Mouse (Mus musculus) thymus, adult 2 months (tissue): ENCODE results near the gene Zmym1. TPM values are rescaled to one million over a fixed set of nuclear protein-coding genes. Genes with fewer than 3 reads are reported as not detected.
"Not testable (repeated sequence)": the region's sequence is repeated elsewhere in the genome, so short reads cannot be mapped to it uniquely, and the experiment has no call there.

Source experiments
- DNase-seq: peaks from one replicate; pipeline ENCODE4 v3.0.0; 2021
- H3K27ac ChIP-seq: fragments of 200-500 bp; 2 replicates; pipeline ENCODE4 v1.5.1; 2012; ENCODE audit warnings: low read length, control low read depth; ENCODE audit not compliant: control insufficient read depth, insufficient read depth
- H3K27me3 ChIP-seq: fragments of 200-500 bp; 2 replicates; pipeline ENCODE4 v1.6.1; 2012; ENCODE audit warnings: mild to moderate bottlenecking, low read length, moderate library complexity, mixed read lengths; ENCODE audit not compliant: control insufficient read depth, insufficient read depth
- H3K36me3 ChIP-seq: fragments of 200-500 bp; 2 replicates; pipeline ENCODE4 v1.6.1; 2012; ENCODE audit warnings: mild to moderate bottlenecking, low read length, moderate library complexity; ENCODE audit not compliant: control insufficient read depth, insufficient read depth
- H3K4me1 ChIP-seq: fragments of 200-500 bp; replicated peaks from 2 replicates; pipeline ENCODE4 v1.6.1; 2012; ENCODE audit warnings: low read length; ENCODE audit not compliant: control insufficient read depth, insufficient read depth
- H3K4me3 ChIP-seq: fragments of 200-500 bp; 2 replicates; pipeline ENCODE4 v1.5.1; 2012; ENCODE audit warnings: mild to moderate bottlenecking, low read length, control low read depth, moderate library complexity; ENCODE audit not compliant: control insufficient read depth, insufficient read depth
- CTCF ChIP-seq: fragments of 200-500 bp; IDR thresholded peaks from 2 replicates; pipeline ENCODE4 v1.5.1; 2012; ENCODE audit warnings: mild to moderate bottlenecking, control low read depth, low read length, moderate library complexity, borderline replicate concordance; ENCODE audit not compliant: control insufficient read depth, poor library complexity, insufficient read depth; ENCODE audit errors: extremely low read depth
- POLR2A ChIP-seq: fragments of 200-500 bp; IDR thresholded peaks from 2 replicates; pipeline ENCODE4 v1.6.1; 2012; ENCODE audit warnings: mild to moderate bottlenecking, low read length, control low read depth, moderate library complexity; ENCODE audit not compliant: control insufficient read depth, poor library complexity, insufficient read depth; ENCODE audit errors: extremely low read depth
- WGBS: fragments of 180-500 bp; shearing (Covaris S2); methylation state at CpG from one replicate; pipeline ENCODE4 v1.1.7; 2018; 5-methylcytosine and 5-hydroxymethylcytosine counted together
- polyA plus RNA-seq: library from polyadenylated mRNA; depleted of rRNA; stranded (reverse); fragments of >200 nt; gene quantifications from 2 replicates; pipeline ENCODE4 v1.2.3, GENCODE M21; 2012; rRNA removed

Gene Zmym1
- polyA plus RNA-seq, 1 experiment: 6.3 TPM

GRCm38 (mm10) chr4:127000601-127001105 is 60.3 kb downstream of the Zmym1 start:
- no peaks in the 10 kb centered on the region for H3K27me3 ChIP-seq
- H3K27ac ChIP-seq: no peak overlapping the region
- H3K36me3 ChIP-seq: no peaks in the 10 kb centered on the region
- H3K4me1 ChIP-seq: 0 out of 2 replicates have a peak, but pooled peaks cover 3% of the 10 kb centered on the region
- no peak overlapping the region for H3K4me3 ChIP-seq
- no peak for DNase-seq
- 72% methylated on average over 8 of the region's 8 CpGs for WGBS
- TF ChIP-seq CTCF: no peak
- TF ChIP-seq POLR2A: no peak

DNA sequence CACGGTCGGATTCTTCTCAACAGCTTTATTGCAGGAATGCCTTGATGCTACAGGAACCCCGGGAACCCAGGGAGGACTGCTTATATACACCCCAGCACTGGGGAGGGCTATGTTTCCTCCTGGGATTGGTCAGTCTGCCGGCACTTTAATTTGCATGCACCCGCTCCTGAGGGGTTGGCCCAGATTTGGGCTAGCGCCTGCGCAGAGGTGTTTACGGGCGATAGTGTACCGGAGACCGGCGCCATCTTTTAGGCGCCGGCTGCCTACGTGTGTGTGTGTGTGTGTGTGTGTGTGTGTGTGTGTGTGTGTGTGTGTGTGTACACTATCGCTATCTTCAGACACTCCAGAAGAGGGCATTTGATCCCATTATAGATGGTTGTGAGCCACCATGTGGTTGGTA is 61.6 kb downstream of the Zmym1 start:
- H3K4me3 ChIP-seq, H3K4me1 ChIP-seq, H3K27me3 ChIP-seq, H3K27ac ChIP-seq, DNase-seq, H3K36me3 ChIP-seq: not testable (repeated sequence)
- 98% methylated on average over 16 of the region's 16 CpGs for WGBS

Other genes starting within 250 kb of the Zmym1 start
- 7.9 and 8.9 TPM in 2 replicates for gene Zmym4, start 93.0 kb downstream of the Zmym1 start, polyA plus RNA-seq
- gene Sfpq, start 39.8 kb downstream of the Zmym1 start, polyA plus RNA-seq: 141 and 226 TPM in 2 replicates
- 6.4 and 8.2 TPM in 2 replicates for gene Zmym6, start 16.2 kb upstream of the Zmym1 start, polyA plus RNA-seq
- 11.3 and 11.9 TPM in 2 replicates for gene Tmem35b, start 62.5 kb upstream of the Zmym1 start, polyA plus RNA-seq
- 2.6 and 3.6 TPM in 2 replicates for gene Dlgap3, start 108.1 kb upstream of the Zmym1 start, polyA plus RNA-seq
- gene Smim12, start 182.6 kb upstream of the Zmym1 start, polyA plus RNA-seq: 28.9 and 32.5 TPM in 2 replicates